Mouse (Mus musculus) thymus, postnatal 0 days (tissue): ENCODE results near the gene Grcc10. TPM values are rescaled to one million over a fixed set of nuclear protein-coding genes. Genes with fewer than 3 reads are reported as not detected.
A peak's percentile ranks its signal among the peaks of the same experiment; 100 is the strongest.

Source experiments
- DNase-seq: peaks from one replicate; pipeline ENCODE4 v3.0.0-alpha.2; 2015; ENCODE audit warnings: low spot score
- microRNA counts: library from miRNA; unstranded; fragments of <30 nt; microRNA quantifications from one replicate; lab custom pipeline; 2015
- microRNA-seq: library from miRNA; unstranded; fragments of <30 nt; microRNA quantifications from one replicate; pipeline ENCODE4, GENCODE M21; 2016; ENCODE audit warnings: borderline number of aligned reads
- polyA plus RNA-seq: library from polyadenylated mRNA; unstranded; fragments of >200 nt; fragmentation: Nextera tagmentation; extraction: Ambion mirVana; gene quantifications from 2 replicates; pipeline ENCODE4 v1.2.1, GENCODE M21; 2015

Grcc10 gene
- polyA plus RNA-seq, 1 experiment from 2014 or later = 541 TPM

- DNase-seq = no peak
These were observed 38.9 kb downstream of the Grcc10 start for GRCm38 (mm10) chr6:124702102-124702783.

- DNase-seq = peak; percentile 43
These were observed 39.8 kb downstream of the Grcc10 start for GRCm38 (mm10) chr6:124701338-124701737.

GRCm38 (mm10) chr6:124699962-124700610 lies 41.1 kb downstream of the Grcc10 start:
- no peak for DNase-seq

GRCm38 (mm10) chr6:124699366-124699765 lies 41.8 kb downstream of the Grcc10 start:
- DNase-seq = no peak

- DNase-seq = no peak
These were observed 42.4 kb downstream of the Grcc10 start for GRCm38 (mm10) chr6:124698751-124699150.

- no peak for DNase-seq
These were observed 44.6 kb downstream of the Grcc10 start for GRCm38 (mm10) chr6:124696441-124697150.

- DNase-seq = peak; percentile 27
These were observed 46.8 kb downstream of the Grcc10 start for GRCm38 (mm10) chr6:124694166-124694955.

GRCm38 (mm10) chr6:124693243-124693981 lies 47.8 kb downstream of the Grcc10 start:
- no peak for DNase-seq

- DNase-seq = no peak
These were observed 50.7 kb downstream of the Grcc10 start for GRCm38 (mm10) chr6:124690517-124690916.

MicroRNAs within 50 kb of the gene (microRNA counts, 519-probe panel; counts per million panel counts)
- microRNA mmu-miR-141 (lab: Ali Mortazavi, UCI) (6,816 counts per million, percentile 93 among the panel's probes with 10 or more counts), microRNA mmu-miR-200c (lab: Ali Mortazavi, UCI) (6,343 counts per million, percentile 91 among the panel's probes with 10 or more counts)

Small RNAs within 50 kb of the gene (microRNA-seq; reads per million reads assigned to microRNA genes)
- 2,588 reads per million, percentile 80 among the genes with 10 or more reads in this experiment for gene Mir141
- 11,834 reads per million, percentile 94 among the genes with 10 or more reads in this experiment for gene Mir200c

Other genes starting within 250 kb of the Grcc10 start
- gene C1rl, start 248.3 kb downstream of the Grcc10 start, polyA plus RNA-seq = 0.67 and 0.85 TPM in 2 replicates
- 6.5 and 7.4 TPM in 2 replicates for gene C1ra, start 229.0 kb downstream of the Grcc10 start, polyA plus RNA-seq
- 10.1 and 11.2 TPM in 2 replicates for gene C1s1, start 199.0 kb downstream of the Grcc10 start, polyA plus RNA-seq
- gene C1rb, start 171.1 kb downstream of the Grcc10 start, polyA plus RNA-seq = not detected in 2 replicates
- gene C1s2, start 105.3 kb downstream of the Grcc10 start, polyA plus RNA-seq = 0.10 and 0.15 TPM in 2 replicates
- gene Lpcat3, start 78.3 kb downstream of the Grcc10 start, polyA plus RNA-seq = 77.7 and 80.4 TPM in 2 replicates
- gene Emg1, start 29.2 kb downstream of the Grcc10 start, polyA plus RNA-seq = 368 and 388 TPM in 2 replicates
- 321 and 329 TPM in 2 replicates for gene Phb2, start 29.0 kb downstream of the Grcc10 start, polyA plus RNA-seq
- gene Ptpn6, start 2.7 kb downstream of the Grcc10 start, polyA plus RNA-seq = 157 and 167 TPM in 2 replicates
- gene Gm45234, start 14.6 kb upstream of the Grcc10 start, polyA plus RNA-seq = not detected in 2 replicates
- gene Atn1, start 15.2 kb upstream of the Grcc10 start, polyA plus RNA-seq = 4.5 and 4.7 TPM in 2 replicates
- 3.8 TPM in 2 replicates for gene Eno2, start 28.3 kb upstream of the Grcc10 start, polyA plus RNA-seq
- 2.4 and 3.2 TPM in 2 replicates for gene Lrrc23, start 38.4 kb upstream of the Grcc10 start, polyA plus RNA-seq
- gene Spsb2, start 67.3 kb upstream of the Grcc10 start, polyA plus RNA-seq = 8.9 and 9.4 TPM in 2 replicates
- 231 and 275 TPM in 2 replicates for gene Tpi1, start 72.9 kb upstream of the Grcc10 start, polyA plus RNA-seq
- 93.0 and 93.4 TPM in 2 replicates for gene Usp5, start 88.1 kb upstream of the Grcc10 start, polyA plus RNA-seq
- gene Cdca3, start 88.2 kb upstream of the Grcc10 start, polyA plus RNA-seq = 240 and 258 TPM in 2 replicates
- gene Gnb3, start 98.9 kb upstream of the Grcc10 start, polyA plus RNA-seq = 2.3 and 2.4 TPM in 2 replicates
- gene P3h3, start 116.4 kb upstream of the Grcc10 start, polyA plus RNA-seq = 1.9 TPM in 2 replicates
- gene Gpr162, start 122.6 kb upstream of the Grcc10 start, polyA plus RNA-seq = 15.2 and 21.8 TPM in 2 replicates
- gene Cd4, start 146.8 kb upstream of the Grcc10 start, polyA plus RNA-seq = 102 TPM in 2 replicates
- 5.5 and 6.1 TPM in 2 replicates for gene Lag3, start 170.3 kb upstream of the Grcc10 start, polyA plus RNA-seq
- 204 and 256 TPM in 2 replicates for gene Ptms, start 178.7 kb upstream of the Grcc10 start, polyA plus RNA-seq
- gene Mlf2, start 190.0 kb upstream of the Grcc10 start, polyA plus RNA-seq = 267 and 277 TPM in 2 replicates
- gene Cops7a, start 224.2 kb upstream of the Grcc10 start, polyA plus RNA-seq = 86.0 and 95.5 TPM in 2 replicates